Mouse (Mus musculus): Measurements from ENCODE around the gene Dclk1.

DNA sequence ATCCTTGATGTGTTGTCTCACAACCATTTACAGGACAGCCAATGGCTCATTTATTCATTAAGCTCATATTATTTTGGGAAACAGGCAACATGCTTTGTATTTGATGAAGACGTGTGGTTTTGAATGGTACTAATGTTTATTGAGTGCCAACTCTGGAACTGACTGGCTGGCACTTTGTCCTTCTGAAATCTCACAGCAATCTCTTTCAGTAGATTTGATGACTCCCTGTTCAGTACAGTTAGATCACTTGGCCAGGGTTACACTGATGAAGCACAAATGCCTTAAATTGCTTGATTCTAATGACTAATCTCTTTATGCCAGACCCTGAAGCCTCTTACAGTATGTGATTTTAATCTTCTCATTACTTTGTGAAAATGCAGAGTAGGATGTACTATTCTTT lies 75.9 kb downstream of the Dclk1 start:
- TF ChIP-seq CTCF (IDR thresholded peaks at IDR 0.05; ENCODE audit: control insufficient read depth, insufficient read depth, insufficient replicate concordance, low read depth, low read length) (no peak), POLR2A (IDR thresholded peaks at IDR 0.05; ENCODE audit: control insufficient read depth, low read depth, low read length) (no peak)
